Mouse (Mus musculus): Measurements from ENCODE around the gene Trip6. TPM values are rescaled to one million over a fixed set of nuclear protein-coding genes. Genes with fewer than 3 reads are reported as not detected.

Gene Trip6
- 3.5 and 3.6 TPM in 2 replicates for polyA plus RNA-seq (2021; fragmentation: Nextera tagmentation)
- long read RNA-seq, experiment 1, transcript Trip6-201 (9 exons, 2,168 nt) = major isoform, 15 of 18 reads
- long read RNA-seq, experiment 1, partial matches to known transcripts = 2 of 18 reads
- long read RNA-seq, experiment 1, other reads (novel, unspliced or antisense) = 1 of 18 reads
- long read RNA-seq, experiment 2, partial matches to known transcripts = 1 of 3 reads
- long read RNA-seq, experiment 2, other reads (novel, unspliced or antisense) = 0 of 3 reads

DNA sequence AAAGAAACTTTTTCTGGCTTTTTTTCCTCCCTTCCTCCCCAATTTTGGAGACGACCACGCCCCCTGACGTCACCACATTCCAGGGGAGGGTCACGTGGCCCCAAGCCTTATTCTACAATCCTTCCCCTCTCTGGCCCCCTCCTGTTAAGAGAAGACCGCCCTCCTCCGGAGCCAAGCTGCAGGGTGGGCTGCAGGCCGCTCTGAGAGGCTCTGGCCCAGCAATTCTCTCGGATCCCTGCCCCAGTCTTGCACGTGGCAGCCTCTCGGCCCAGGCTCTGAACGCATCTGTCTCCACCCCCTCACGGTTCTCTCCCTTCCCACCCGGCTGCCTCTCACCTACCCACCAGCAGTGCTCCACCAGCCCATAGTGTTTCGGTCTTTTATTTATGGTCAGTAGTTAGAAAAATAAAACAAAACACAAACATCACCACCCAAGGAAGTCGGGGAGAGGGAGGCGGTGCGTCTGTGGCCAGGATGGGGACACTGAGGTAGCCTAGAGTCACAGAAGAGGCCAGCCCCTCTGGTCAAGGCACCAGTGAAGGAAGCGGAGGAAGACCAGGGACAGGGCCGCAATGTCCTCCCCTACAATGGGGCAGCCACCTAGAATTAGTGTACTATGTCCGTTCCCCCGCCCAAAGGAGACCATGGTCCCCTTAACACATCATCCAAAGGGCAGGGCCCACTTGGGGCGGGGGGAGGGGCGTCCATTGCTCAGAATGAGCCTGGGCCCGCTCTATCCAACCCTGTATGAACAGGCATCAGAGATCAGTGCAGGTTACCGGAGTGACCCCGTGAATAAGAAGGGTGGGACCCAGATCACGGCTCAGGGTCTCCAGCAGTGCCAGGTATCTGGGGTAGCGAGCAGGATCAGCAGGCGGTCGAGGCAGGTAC is at the start of gene Trip6:
Gene Trip6, minus strand, starts transcription at position 212 of the 891 bp plus-strand sequence.

DNA sequence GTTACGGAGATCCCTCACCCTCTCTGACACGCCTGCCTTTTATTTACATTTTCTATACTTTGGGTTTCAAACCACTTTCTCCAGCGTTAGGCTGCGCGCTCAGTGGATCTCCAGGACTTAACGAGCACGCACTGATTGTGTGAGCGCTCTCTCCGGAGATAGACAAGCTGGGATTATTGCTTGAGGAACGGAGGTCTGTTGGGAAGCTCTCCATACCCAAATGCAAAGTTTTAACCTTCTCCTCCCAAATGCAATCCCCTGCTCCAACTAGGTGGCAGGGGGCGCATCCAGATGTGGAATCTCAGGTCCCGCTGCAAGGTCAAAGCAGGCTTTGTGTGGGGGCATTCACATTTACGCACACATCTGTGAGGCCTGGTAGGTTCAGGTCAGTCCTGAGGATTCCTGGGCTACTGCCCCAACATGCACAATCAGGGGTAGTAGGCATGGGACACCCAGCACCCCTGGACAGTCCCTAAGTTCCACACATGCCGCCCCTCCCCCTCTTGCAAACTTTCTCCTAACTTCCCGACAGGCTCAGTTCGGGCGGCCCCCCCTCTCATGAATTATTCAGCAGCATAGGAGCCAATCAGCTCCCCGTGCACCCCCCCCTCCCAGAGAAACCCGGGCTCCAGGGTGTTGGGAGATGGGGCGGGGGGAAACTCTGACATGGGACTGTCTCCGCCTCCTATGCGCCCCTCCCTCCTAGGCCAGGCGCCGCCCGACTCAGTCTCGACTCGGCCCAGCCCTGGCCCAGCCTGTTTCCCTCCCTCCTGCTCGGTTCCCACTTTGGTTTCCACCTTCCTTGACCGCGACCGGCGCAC is 35.4 kb upstream of the Trip6 start, which contains the start of gene Ephb4:
Gene Ephb4, plus strand, starts transcription at position 726 of the 821 bp plus-strand sequence.

DNA sequence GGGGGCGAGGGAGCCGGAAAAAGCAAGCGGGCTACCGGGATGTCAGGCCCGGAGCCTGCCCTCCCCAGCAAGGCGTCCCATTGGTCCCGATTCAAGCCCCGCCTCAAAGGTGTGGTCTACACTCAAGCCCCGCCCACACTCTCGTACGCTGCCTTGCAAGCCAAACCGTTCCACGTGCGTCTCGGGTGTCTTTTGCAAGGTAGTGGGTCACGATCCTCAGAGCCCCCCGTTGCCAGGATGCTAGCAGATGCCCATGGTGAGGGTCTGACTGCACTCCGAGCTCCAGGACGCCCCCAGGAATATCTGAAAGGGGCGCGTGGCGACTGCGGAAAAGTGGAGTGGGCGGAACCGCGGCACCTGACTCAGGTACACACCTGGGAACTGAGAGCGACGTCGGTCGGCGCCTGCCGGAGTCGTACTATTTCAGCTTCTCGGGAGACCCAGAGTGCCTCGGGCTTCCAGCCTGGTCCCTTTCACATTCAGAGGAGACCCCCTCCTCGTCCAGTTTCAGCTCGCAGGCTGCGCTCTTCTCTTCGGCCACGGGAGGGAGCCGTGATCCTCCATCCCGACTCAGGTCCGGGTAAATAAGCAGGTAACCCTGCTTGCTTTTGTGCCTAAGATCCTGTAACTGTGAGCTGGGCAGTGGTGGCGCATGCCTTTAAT is 19.4 kb upstream of the Trip6 start, which contains the start of gene Slc12a9:
Gene Slc12a9, minus strand, starts transcription at position 86 of the 663 bp plus-strand sequence.

DNA sequence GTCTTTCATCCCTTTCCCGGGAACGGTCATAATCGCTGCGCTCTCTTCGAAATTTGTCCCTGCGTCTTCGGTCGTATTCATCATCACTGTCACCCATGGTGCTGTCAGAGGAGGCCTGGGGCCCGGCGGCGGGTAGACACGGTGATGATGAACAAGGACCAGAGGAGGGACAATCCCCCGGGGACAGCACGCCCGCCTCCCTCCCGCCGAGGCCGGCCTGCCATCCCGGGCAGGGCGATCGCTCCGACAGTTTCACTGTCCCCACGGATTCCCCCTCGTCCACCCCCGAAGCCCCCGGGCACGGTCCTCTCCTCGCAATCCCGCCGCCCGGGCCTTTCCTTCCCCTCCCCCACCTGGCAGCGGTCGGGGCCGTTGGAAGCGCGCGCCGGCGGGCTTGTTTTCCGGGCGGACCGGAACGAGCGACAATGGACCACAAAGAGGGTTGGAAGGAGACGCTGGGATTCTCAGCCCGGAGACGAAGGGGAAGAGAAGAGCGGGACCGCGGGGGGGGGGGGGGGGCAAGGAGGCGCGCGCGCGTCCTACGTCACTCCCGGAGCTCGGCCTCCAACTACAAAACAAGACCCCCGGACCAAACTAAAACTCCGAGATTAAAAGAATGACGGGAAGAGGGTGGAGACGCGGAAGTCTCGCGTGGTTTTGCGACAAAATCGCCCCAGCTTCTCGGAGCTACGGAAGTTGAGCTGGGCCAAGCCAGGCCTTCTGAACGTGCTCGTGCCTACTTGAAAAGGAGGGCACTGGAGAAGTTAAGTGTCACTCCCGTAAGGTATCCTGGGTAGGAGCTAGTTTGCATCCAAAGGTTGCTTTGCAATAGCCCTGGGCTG is 6.9 kb downstream of the Trip6 start, which contains the start of gene Srrt:
Gene Srrt, minus strand, starts transcription at position 604 of the 842 bp plus-strand sequence.

DNA sequence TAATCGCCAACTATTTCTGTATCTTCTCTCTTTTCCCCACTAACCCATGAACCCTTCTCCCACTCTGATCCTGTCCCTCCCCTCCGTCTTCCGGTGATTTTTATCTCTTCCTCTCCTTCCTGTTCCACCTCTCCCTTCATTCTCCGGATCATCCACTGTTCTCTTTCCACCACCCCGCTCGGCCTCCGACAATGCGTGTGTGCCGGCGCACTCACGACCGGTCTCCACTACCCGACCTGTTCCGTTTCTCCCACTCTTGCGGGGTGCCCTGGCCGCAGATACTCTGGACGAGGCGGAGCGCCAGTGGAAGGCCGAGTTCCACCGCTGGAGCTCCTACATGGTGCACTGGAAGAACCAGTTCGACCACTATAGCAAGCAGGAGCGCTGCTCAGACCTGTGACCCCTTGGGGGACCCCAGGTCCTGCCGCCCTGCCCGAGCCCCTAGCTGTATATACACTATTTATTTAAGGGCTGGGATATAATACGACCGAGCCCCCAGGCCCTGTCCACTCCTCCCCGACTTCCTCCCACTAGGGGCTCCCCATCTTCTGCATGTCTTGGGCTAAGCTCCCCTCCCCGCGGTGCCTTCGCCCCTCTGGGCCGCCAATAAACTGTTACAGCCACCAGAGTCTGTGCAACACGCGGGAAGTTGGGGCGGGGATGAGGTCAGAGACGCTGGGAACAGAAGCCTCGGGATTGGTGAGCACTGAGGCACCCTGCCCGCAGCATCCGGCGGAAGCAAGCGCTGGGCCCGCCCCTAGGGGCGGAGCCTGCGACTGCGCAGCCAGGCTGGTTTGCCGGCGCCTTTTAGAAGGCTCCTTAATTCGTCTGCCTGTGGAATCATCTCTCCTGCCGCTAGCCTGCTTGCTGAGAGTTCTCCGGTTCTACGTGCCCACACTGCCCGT is 20.1 kb downstream of the Trip6 start, which contains the start of gene Ufsp1:
Gene Ufsp1, plus strand, starts transcription at position 791 of the 905 bp plus-strand sequence.

DNA sequence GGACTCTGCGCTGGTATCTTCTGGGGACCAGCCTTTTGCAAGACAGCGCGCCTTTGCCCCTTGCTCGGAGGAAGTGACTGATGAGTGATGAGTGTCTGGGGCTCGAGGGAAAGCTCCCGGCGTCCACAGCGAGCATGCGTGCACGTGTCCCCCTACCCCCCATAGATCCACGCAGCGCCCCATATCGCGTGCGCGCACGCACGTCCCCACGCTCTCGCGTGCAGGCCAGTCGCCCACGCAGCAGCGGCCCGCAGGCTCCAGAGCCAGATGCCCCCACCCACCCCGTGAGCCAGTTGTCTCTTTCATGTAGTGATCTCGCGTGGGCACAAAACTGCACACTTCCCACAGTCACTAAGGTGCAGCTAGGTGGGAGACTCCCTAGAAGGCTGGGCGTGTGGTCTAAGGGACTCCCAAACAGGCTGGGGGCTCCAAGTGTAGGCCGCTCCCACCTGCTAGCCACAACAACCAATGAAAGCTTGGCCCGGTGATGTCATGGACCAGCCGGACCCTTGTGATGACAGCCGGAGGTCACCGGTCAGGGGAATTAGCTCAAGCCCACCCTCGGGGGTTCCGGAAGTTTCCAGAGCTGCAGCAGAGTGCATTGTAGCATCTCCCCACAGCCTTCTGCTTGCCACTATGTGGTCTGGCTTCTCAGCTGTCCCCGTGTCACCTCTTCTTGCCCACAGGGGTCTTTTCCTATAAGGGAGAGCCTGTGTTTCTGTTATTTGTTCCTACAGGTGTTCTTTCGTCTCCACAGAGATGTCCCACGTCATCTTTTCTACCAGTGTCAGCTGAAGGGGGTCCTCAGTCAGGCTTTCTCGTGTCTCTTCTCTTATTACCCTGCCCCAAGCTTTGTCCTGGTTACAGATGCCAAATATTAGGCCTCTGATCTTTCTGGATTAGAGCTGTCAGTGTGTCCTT is 26.9 kb downstream of the Trip6 start, which contains the start of gene Ache:
Gene Ache, plus strand, starts transcription at position 488 of the 921 bp plus-strand sequence.

Other genes starting within 250 kb of the Trip6 start
- gene Serpine1, start 242.1 kb downstream of the Trip6 start, polyA plus RNA-seq (2021; fragmentation: Nextera tagmentation) = 0.10 and 0.27 TPM in 2 replicates
- 0.25 and 3.2 TPM in 2 replicates for gene Trim56, start 198.2 kb downstream of the Trip6 start, polyA plus RNA-seq (2021; fragmentation: Nextera tagmentation)
- not detected in 2 replicates for gene Muc3, start 165.1 kb downstream of the Trip6 start, polyA plus RNA-seq (2021; fragmentation: Nextera tagmentation)
- gene Muc3a, start 102.0 kb downstream of the Trip6 start, polyA plus RNA-seq (2021; fragmentation: Nextera tagmentation) = 0.20 and 0.25 TPM in 2 replicates
- 28.0 and 30.3 TPM in 2 replicates for gene Ache, start 26.9 kb downstream of the Trip6 start, polyA plus RNA-seq (2021; fragmentation: Nextera tagmentation)
- gene Ufsp1, start 19.8 kb downstream of the Trip6 start, polyA plus RNA-seq (2021; fragmentation: Nextera tagmentation) = 13.8 and 13.9 TPM in 2 replicates
- gene Srrt, start 6.7 kb downstream of the Trip6 start, polyA plus RNA-seq (2021; fragmentation: Nextera tagmentation) = 14.9 and 26.1 TPM in 2 replicates
- 4.4 and 7.1 TPM in 2 replicates for gene Slc12a9, start 19.2 kb upstream of the Trip6 start, polyA plus RNA-seq (2021; fragmentation: Nextera tagmentation)
- gene Ephb4, start 35.7 kb upstream of the Trip6 start, polyA plus RNA-seq (2021; fragmentation: Nextera tagmentation) = 1.2 and 1.8 TPM in 2 replicates
- 0.01 and 0.07 TPM in 2 replicates for gene Zan, start 162.7 kb upstream of the Trip6 start, polyA plus RNA-seq (2021; fragmentation: Nextera tagmentation)
- gene Pop7, start 188.1 kb upstream of the Trip6 start, polyA plus RNA-seq (2021; fragmentation: Nextera tagmentation) = 77.7 and 88.9 TPM in 2 replicates
- 2.3 and 4.6 TPM in 2 replicates for gene Gigyf1, start 204.1 kb upstream of the Trip6 start, polyA plus RNA-seq (2021; fragmentation: Nextera tagmentation)
- not detected in 2 replicates for gene Epo, start 218.8 kb upstream of the Trip6 start, polyA plus RNA-seq (2021; fragmentation: Nextera tagmentation)
- gene Gnb2, start 219.1 kb upstream of the Trip6 start, polyA plus RNA-seq (2021; fragmentation: Nextera tagmentation) = 115 and 202 TPM in 2 replicates
- 83.0 and 162 TPM in 2 replicates for gene Actl6b, start 239.1 kb upstream of the Trip6 start, polyA plus RNA-seq (2021; fragmentation: Nextera tagmentation)

Data from left cerebral cortex, adult 6 months (tissue).